Mouse (Mus musculus) kidney, postnatal 14 days (tissue): ENCODE results near the gene Grid1.

Source experiments
- DNase-seq: peaks from one replicate; pipeline ENCODE4 v3.0.0; 2022; ENCODE audit warnings: mixed read lengths

The Grid1 gene

DNA sequence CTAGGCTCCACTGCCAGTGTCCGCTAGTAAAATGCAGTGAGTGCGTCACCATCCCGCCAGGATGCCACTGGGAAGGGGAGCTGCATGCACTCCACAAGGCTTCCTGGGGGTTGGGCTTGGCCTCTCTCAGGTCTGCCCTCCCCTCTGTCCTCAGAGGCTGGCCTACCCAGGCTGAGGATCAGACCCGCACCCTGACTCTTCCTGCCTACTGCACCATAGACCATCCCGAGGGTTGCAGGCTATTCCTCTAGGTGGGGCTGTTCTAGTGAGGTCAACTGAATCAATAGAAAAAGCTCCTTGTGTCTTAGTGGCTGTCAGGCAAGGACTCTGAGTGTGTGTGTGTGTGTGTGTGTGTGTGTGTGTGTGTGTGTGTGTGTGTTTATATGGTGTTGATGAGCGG is 19.1 kb downstream of the Grid1 start:
- DNase-seq, result no peak

DNA sequence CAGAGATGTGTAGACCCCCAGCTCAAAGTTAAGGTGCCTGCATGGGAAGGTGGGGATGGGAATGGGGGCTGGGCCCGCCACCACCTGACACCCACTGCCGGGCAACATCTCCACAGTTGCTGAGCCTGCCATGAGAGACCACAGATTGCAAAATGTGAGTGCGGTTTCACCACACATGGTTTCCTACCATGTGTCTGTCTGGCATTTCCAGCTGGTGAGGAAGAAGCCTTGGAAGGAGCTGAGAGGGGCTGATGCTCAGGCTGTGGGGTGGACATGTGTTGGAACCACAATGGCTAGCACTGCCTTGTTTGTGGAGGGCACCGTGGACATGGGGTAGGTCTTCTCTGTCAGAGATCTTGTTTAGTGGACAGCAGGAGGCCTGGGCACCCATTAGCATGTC is 20.0 kb downstream of the Grid1 start:
- DNase-seq, result no peak

DNA sequence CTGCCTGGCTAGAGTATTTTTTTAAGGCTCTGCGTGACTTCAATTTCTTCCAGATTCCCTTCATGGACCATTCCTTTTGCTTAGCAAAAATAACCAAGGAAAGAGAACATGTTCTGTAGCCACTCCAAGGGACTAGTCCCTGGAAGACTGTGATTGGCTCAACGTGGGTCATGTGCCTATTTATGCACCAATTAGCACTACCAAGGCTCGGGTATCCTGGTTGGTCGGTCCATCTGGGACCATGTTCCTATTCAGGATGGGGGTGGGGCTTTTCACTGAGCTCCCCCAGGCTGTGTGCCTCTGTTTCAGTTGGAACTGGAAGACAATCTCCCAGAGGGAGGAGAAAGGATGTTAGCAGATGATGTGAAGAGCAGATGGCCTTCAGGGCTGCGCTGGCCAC is 23.7 kb downstream of the Grid1 start:
- no peak for DNase-seq

DNA sequence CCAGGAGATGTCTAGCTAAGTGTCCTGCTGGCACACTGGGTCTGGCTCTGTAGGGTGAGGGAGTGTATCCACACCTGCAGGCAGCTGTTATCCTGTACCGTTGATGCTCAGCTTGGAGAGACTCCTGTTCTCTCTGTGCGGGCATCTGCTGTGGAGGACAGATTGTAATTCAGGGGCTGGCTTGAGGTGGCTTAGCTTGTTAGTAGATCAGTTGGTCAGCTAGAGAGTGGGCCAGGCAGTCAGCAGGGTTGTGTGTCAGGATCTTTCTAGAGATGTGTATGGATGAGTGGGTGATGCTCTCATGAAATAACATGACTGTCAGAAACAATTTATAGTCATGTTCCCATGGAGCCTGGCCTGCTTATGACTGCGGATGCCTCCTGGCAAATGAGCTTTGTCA is 24.3 kb downstream of the Grid1 start:
- no peak for DNase-seq

DNA sequence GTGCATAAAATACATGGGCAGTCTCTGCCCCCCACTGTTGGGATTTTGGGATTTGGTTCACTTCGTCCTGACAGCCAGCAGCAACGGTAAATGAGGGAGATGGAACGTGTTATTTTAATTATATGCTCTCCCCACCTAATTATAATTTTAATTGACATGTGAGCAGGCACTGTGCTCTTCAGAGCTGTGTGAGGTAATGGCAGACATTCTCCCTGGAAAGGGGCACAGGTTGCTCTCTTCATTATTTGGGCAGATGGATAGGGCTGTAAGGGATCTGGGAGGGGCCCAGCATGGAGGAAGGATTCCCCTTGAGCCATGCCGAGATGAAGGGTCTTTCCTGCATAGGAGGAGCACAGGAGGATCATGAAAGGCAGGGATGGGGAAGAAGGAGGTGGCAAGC is 26.9 kb downstream of the Grid1 start:
- no peak for DNase-seq

DNA sequence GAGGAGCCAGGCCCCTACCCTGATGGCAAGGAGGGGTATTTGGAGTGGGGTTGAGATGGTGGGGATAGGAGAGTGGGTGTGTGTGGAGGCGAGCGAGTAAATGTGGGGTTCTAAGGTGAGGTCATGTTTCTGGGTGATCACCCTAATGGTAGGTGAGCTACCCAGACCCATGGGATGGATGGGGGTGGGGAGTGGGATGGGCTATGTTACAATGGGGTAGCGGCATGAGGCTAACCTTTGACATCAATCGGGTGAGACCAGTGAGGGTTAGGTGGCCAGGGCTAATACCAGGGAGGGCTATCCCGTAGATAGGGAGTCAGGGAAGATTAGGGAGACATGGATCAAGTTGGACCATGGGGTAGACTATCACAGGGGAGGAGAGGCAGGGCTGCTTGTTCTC is 27.7 kb downstream of the Grid1 start:
- no peak for DNase-seq

DNA sequence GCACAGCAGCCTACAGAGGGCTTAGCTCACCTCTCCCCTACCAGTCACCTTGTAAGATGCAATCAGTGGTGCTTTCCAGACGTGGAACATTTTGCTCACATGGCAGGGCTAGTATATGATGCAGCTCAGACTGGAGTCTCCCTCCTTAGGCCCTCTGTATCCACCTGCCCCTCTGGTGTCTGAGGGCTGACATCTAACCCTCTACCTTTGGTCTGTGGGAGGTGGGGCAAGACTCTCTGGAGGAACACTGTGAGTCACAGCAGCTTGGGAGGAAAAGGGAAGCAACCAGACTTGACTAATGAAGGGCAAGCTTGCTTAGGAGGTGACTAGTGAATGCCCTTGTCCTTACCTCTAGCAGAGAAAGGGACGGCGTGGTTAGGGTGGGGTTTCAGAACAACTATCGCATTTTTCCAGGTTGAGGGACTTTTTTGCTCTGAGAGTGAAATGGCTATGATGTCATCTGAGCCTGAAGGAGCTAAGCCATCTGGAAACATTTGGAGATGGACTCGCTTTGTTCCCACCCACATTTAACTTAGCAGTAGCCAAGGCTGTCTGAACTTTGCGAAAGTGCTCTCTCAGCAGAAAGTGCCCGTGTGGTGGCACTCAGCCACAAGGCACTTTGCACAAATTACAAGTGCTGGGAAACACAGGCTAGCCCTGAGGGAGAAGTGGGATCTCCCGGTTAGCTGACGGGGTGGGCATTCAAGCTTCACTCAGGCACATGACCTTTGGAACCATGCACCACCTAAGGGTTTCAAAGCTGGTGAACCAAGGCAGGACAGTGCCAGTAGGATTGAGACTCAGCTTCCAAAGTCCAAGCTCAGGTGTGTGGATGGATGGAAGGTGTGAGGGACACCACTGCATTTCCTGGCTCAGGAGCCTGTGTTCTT is 41.2 kb downstream of the Grid1 start:
- DNase-seq, result peak; percentile 53

DNA sequence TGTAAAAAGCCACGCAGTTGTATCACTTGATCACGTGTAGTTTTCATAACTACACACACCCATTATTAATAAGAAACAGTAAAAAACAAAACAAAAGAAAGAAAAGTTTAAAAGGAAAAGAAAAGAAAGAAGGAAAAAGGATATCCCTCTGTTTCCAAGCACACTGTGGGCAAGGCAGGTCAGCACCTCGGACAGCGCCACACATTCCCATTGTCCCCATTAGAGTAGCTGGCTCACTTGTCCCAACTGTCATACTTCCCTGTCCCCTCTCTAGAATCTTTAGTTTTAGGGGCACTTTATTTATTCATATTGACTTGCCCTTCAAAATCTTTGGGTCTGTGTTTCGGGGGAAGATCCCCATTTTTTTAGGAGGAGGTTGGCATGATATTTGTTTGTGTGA is 47.4 kb downstream of the Grid1 start:
- DNase-seq, result peak; percentile 47

- DNase-seq, result no peak
Observed at GRCm38 (mm10) chr14:34868513-34869260, 48.8 kb downstream of the Grid1 start.

GRCm38 (mm10) chr14:34879996-34880395 is 60.1 kb downstream of the Grid1 start:
- peak; percentile 22 for DNase-seq

DNA sequence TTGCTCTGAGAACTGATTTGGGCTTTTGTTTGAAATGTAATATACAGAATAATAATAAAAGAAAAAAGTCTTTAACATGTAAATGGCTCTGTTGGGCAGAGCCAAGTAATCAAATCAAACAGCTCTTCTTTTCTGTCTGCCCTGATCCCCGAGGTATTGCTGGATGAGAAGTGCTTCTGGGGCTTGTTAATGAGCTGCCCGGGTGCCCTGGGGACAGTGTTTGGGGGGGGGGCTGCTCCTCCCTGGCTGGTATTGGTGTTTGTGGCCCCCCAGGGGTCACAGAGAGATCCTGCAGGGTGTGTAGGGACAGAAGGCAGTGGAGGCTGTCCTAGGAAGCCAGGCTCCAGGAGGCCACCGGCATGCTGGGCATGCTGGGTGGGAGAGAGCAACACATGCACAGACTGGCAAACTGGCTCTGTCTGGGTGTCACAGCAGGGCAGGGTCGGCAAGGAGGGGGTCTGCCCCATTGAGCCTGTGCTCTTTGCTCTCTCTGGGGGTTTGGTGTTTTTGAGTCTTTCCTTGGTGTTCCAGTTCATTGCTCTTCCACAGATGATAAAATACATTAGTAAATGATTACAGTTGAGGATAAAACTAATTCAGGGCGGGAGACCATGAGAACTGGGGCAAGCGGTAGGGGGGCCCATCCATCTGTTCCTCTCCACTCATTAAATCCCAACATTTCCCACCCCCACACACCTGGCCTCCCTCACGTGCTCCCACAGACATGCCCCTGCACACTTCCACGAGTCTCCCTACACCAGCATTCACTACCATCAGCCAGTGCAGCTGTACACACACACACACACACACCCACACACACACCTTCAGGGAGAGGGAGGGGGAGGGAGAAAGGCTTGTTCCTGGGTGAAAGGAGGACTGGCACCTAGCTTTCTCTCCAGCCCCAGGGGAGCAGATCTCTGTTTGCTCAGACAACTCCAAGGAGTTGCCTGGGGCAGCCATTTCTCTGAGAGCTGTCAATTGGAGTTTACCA is 60.8 kb downstream of the Grid1 start:
- DNase-seq, result peak; percentile 84

DNA sequence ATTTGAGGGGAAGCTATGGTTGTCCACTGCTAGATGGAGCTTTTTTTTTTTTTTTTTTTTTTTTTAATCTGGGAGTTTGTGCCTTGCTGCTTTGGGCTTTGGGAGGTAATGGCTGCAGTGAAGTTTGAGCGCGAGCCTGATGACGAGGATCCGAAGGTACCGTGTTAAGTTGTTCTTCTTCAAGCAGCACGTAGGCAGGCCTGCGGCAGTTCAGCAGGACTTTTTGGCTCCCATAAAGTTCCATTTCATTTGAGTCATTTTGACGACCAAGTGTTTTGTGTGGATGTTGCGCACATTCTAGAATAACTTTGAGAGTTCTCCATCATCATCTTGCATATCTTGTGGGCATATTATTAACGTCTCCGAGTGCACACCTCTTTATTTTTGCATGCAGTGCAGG is 64.3 kb downstream of the Grid1 start:
- DNase-seq, result no peak

DNA sequence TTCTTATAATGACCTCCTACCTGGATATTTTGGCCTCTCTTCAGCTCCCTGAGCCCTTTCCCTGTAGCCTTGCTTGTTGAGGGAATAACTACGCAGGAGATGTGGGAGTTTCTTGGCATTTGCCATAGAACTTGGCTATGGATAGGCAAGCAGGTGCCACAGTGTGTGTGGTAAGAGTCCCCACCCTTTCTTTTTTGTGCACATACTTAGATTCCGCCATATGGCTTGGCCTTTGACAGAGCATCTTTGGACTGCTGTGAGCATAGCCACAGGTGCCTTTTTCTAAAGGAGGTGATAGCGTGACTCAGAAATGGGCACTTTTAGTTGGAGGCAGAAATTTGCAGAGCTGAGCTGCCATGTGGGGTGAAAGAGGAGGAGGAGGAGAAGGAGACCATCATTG is 64.7 kb downstream of the Grid1 start:
- no peak for DNase-seq

DNA sequence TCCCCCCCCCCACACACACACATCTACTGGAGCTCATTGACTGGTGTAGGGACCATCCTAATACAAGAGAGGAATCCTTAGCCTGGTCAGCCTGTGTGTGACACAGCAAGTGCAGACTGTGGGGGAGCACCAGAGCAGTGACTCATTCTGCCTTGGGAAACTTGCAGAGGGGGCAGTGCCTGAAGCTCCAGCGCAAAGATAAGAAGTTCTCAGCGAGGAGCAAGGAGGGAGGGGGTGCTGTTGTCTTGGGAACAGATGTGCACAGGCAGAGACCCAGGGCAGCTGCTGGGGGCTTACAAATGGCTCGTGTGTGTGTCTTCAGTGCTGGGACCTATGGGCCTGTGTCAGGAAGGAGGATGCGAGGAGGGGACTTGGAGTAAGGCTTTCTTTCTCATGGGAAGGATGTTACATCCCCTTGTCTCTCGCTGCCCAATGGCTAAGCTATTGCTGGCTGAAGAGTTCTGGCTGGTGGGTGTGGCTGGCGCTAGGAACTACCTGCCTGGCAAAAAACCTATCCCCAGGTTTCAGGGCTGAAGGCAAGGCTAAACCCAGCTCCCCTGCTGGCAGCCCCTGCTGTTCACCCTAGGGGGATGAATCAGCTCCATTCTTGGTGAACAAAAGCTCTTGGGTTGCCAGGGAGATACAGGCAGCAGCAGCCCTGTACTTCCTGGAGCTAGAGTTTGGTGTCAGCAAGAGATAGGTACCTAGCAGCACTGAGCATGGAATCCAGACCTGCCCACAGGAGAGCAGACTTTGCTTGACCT is 72.0 kb downstream of the Grid1 start:
- DNase-seq, result no peak

DNA sequence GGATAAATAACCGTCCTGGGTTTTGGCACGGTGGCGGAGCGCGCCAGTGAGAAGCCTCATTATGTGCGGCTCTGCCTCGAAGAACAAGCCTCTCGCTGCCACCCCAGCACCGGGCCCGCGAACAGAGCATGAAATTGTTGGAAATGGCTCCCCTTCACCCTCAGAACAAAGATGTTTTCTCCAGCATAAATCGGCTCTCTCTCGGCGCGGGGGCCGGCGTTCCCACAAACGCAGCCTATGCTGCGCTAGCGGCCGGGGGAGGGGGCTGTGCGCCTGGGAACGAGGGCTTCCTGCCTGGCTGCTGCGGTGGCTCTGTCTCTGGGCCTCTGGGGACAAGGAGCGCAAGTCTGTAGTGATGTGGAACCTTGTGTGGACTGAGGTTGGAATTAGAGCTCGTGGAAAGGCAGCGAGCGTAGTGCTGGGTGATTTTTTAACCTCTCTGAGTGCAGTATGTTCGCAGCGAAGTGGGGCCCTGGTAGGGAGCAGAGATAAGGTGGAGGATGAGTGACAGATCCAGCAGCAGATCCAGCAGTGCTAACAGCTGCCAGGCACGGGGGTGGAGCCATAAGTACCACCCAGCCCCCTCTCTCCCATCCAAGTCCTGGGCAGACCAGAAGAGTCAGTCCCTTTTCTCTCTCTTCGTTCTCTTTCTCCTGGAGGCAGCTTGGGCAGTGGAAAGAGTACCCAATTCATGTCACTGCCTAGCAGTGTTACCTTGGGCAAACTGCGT is 76.5 kb downstream of the Grid1 start:
- no peak for DNase-seq

- no peak for DNase-seq
Observed at GRCm38 (mm10) chr14:34903854-34904253, 83.9 kb downstream of the Grid1 start.

DNA sequence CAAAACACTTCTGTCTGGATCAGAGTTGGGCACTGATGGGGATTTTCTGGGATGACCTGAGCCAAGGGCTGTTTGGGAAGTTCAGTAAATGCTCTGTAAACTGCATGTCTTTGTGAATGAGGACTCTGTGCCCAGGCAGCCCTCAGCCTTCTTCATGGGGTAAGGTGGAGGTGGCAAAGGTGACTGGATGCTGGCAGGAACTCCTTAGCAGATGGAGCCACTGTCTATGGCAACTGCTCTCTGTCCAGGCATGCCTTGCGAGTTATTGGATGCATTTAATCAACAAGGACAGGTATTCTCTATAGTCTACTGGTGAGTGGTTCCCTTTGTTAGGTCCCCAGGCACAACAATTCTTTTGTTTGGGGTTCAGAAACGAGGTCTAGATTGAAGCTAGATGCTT is 85.8 kb downstream of the Grid1 start:
- no peak for DNase-seq

DNA sequence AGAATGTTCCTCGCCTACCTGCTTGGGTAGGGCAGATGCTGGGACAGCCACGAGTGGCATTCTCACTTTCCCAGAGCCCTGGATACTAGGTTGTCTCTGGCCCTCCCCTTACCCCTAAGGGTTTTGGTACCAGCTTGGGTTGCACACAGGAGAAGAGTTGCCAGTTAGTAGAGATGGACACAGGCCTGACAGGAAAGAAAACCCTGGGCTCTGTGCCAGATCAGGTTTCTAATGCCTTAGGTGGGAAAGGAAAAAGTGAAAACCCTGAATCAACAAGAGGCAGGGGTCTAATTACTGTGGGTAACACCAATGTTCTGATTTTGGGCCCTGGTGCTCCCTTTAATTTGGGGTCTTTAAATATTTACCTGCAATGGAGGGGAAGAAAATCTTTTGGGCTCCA is 88.5 kb downstream of the Grid1 start:
- no peak for DNase-seq

DNA sequence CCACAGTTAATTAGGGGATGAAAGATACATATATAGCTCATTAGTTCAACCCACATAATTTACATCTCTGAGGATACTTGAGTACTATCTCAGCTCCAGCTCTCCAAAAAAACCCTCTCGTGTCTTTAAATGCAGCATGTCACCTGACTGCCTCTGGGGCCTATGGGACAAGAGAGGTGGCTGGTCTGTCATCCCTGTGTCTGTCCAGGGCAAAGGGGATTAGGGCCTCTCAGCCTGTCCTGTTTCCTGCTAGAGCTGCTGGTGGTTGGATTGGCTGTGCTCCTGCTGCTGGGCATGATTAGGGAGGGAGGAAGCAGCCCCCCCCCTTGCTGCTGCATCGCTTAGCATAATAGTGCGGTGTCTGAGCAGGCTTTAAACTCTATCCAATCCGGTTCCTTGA is 88.9 kb downstream of the Grid1 start:
- DNase-seq, result no peak

DNA sequence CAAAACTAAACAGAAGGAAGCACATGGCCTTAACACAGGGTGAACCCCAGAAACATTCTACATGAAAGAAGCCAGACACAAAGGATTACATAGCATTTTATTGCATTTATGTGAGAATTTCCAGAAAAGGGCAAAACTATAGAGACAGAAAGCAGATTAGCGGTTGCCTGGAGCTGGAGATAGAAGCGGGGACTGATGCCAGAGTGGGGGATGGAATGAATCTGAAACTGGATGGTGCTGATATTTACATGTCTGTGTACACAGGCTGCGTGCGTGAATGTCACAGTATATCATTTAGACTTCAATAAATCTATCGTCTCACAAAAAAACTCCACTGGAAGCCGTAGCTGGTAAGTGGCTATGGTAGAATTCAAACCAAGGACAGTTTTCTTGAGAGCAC is 96.4 kb downstream of the Grid1 start:
- DNase-seq, result no peak

- DNase-seq, result peak; percentile 46
Observed at GRCm38 (mm10) chr14:34917111-34917510, 97.2 kb downstream of the Grid1 start.

GRCm38 (mm10) chr14:34919221-34919620 is 99.3 kb downstream of the Grid1 start:
- DNase-seq, result no peak
